Mouse (Mus musculus) neural tube, embryonic 15.5 days (tissue): ENCODE measurements around the gene Rassf2. TPM values are rescaled to one million over a fixed set of nuclear protein-coding genes. Genes with fewer than 3 reads are reported as not detected.

Experiments
- ATAC-seq: fragments of 200-750 bp; cut with Nextera tagmentation; 2 replicates; pipeline ENCODE4 v1.8.0; 2017; ENCODE audit warnings: mild to moderate bottlenecking, moderate TSS enrichment, moderate library complexity; ENCODE audit not compliant: low FRiP score
- H3K27ac ChIP-seq: fragments of 300-500 bp; sonication (generic); replicated peaks from 2 replicates; pipeline ENCODE4 v1.5.1; 2015; ENCODE audit warnings: mild to moderate bottlenecking, inconsistent platforms
- H3K27me3 ChIP-seq: fragments of 300-500 bp; sonication (generic); replicated peaks from 2 replicates; pipeline ENCODE4 v1.6.1; 2015; ENCODE audit warnings: inconsistent platforms
- H3K36me3 ChIP-seq: fragments of 300-500 bp; sonication (generic); 2 replicates; pipeline ENCODE4 v1.6.1; 2015; ENCODE audit warnings: inconsistent platforms
- H3K4me1 ChIP-seq: fragments of 300-500 bp; sonication (generic); 2 replicates; pipeline ENCODE4 v1.6.1; 2015; ENCODE audit warnings: inconsistent platforms
- H3K4me2 ChIP-seq: fragments of 300-500 bp; sonication (generic); 2 replicates; pipeline ENCODE4 v1.6.1; 2015; ENCODE audit warnings: inconsistent platforms, mild to moderate bottlenecking, moderate library complexity
- H3K4me3 ChIP-seq: fragments of 300-500 bp; sonication (generic); replicated peaks from 2 replicates; pipeline ENCODE4 v1.5.1; 2015; ENCODE audit warnings: mild to moderate bottlenecking, inconsistent platforms
- H3K9ac ChIP-seq: fragments of 300-500 bp; sonication (generic); replicated peaks from 2 replicates; pipeline ENCODE4 v1.6.1; 2015; ENCODE audit warnings: mild to moderate bottlenecking, inconsistent platforms
- H3K9me3 ChIP-seq: fragments of 300-500 bp; sonication (generic); replicated peaks from 2 replicates; pipeline ENCODE4 v1.6.1; 2016; ENCODE audit warnings: inconsistent platforms
- WGBS: fragments of 180-500 bp; shearing (Covaris S2); methylation state at CpG from one replicate; pipeline ENCODE4 v1.1.7; 2015; ENCODE audit warnings: mixed read lengths; 5-methylcytosine and 5-hydroxymethylcytosine counted together
- polyA plus RNA-seq: library from polyadenylated mRNA; unstranded; fragments of >200 nt; fragmentation: Nextera tagmentation; extraction: Ambion mirVana; gene quantifications from 2 replicates; pipeline ENCODE4 v1.2.1, GENCODE M21; 2015

Gene Rassf2
- polyA plus RNA-seq, 1 experiment from 2014 or later, result 22.5 TPM

GRCm38 (mm10) chr2:131997356-131997755 lies 32.7 kb downstream of the Rassf2 start:
- Histone ChIP-seq H3K9me3 (no peaks in the 10 kb centered on the region), H3K27ac (no peak overlapping the region), H3K27me3 (no peaks in the 10 kb centered on the region), H3K9ac (no peak overlapping the region), H3K36me3 (peaks cover 47% of the 10 kb centered on the region), H3K4me3 (no peak overlapping the region), H3K4me1 (peaks cover 8% of the 10 kb centered on the region; the same call in 1 of the 2 replicates), H3K4me2 (no peak overlapping the region)
- WGBS, result 37% methylated on average over 5 of the region's 5 CpGs
- ATAC-seq, result no peak

GRCm38 (mm10) chr2:131996369-131996768 lies 33.7 kb downstream of the Rassf2 start:
- Histone ChIP-seq H3K4me1 (peaks cover 8% of the 10 kb centered on the region; the same call in 1 of the 2 replicates), H3K4me3 (no peak overlapping the region), H3K36me3 (peaks cover 45% of the 10 kb centered on the region), H3K27ac (no peak overlapping the region), H3K27me3 (no peaks in the 10 kb centered on the region), H3K9me3 (no peaks in the 10 kb centered on the region), H3K9ac (no peak overlapping the region), H3K4me2 (no peak overlapping the region)
- no peak for ATAC-seq
- WGBS, result 90% methylated on average over 7 of the region's 7 CpGs

- H3K4me1 ChIP-seq, result peaks cover 8% of the 10 kb centered on the region; the same call in 1 of the 2 replicates
- peaks cover 42% of the 10 kb centered on the region for H3K36me3 ChIP-seq
- WGBS, result 88% methylated on average over 12 of the region's 12 CpGs
- H3K4me2 ChIP-seq, result no peak overlapping the region
- H3K27ac ChIP-seq, result no peak overlapping the region
- no peak for ATAC-seq
- no peak overlapping the region for H3K9ac ChIP-seq
- H3K9me3 ChIP-seq, result no peaks in the 10 kb centered on the region
- H3K27me3 ChIP-seq, result no peaks in the 10 kb centered on the region
- no peak overlapping the region for H3K4me3 ChIP-seq
These were observed 34.3 kb downstream of the Rassf2 start for GRCm38 (mm10) chr2:131995742-131996141.

GRCm38 (mm10) chr2:131994971-131995370 lies 35.1 kb downstream of the Rassf2 start:
- ATAC-seq, result no peak
- H3K9ac ChIP-seq, result no peak overlapping the region
- H3K4me3 ChIP-seq, result no peak overlapping the region
- no peak overlapping the region; the same call in 1 of the 2 replicates for H3K27ac ChIP-seq
- WGBS, result 98% methylated on average over 6 of the region's 6 CpGs
- H3K9me3 ChIP-seq, result no peaks in the 10 kb centered on the region
- H3K27me3 ChIP-seq, result no peaks in the 10 kb centered on the region
- H3K36me3 ChIP-seq, result peaks cover 41% of the 10 kb centered on the region
- H3K4me2 ChIP-seq, result no peak overlapping the region
- peaks cover 8% of the 10 kb centered on the region; the same call in 1 of the 2 replicates for H3K4me1 ChIP-seq

GRCm38 (mm10) chr2:131993563-131994088 lies 36.4 kb downstream of the Rassf2 start:
- no peaks in the 10 kb centered on the region for H3K9me3 ChIP-seq
- H3K27me3 ChIP-seq, result no peaks in the 10 kb centered on the region
- no peak overlapping the region for H3K27ac ChIP-seq
- 43% methylated on average over 14 of the region's 14 CpGs for WGBS
- ATAC-seq, result peak; percentile 35; the same call in 1 of the 2 replicates
- no peak overlapping the region for H3K9ac ChIP-seq
- H3K4me3 ChIP-seq, result no peak overlapping the region
- H3K36me3 ChIP-seq, result peaks cover 33% of the 10 kb centered on the region
- no peak overlapping the region for H3K4me2 ChIP-seq
- peaks cover 8% of the 10 kb centered on the region; the same call in 1 of the 2 replicates for H3K4me1 ChIP-seq

GRCm38 (mm10) chr2:131993151-131993550 lies 36.9 kb downstream of the Rassf2 start:
- 83% methylated on average over 4 of the region's 4 CpGs for WGBS
- no peak for ATAC-seq

GRCm38 (mm10) chr2:131992487-131992886 lies 37.6 kb downstream of the Rassf2 start:
- peaks cover 23% of the 10 kb centered on the region for H3K36me3 ChIP-seq
- H3K4me3 ChIP-seq, result no peak overlapping the region
- H3K27ac ChIP-seq, result no peak overlapping the region
- H3K9ac ChIP-seq, result no peak overlapping the region
- no peak overlapping the region for H3K4me2 ChIP-seq
- ATAC-seq, result no peak
- H3K27me3 ChIP-seq, result no peaks in the 10 kb centered on the region
- H3K4me1 ChIP-seq, result peaks cover 8% of the 10 kb centered on the region; the same call in 1 of the 2 replicates
- WGBS, result 96% methylated on average over 2 of the region's 2 CpGs
- H3K9me3 ChIP-seq, result no peaks in the 10 kb centered on the region

More at GRCm38 (mm10) chr2:131993151-131993550, 36.9 kb downstream of the Rassf2 start:
- no peak overlapping the region for H3K4me3 ChIP-seq
- no peak overlapping the region for H3K27ac ChIP-seq
- H3K4me2 ChIP-seq, result no peak overlapping the region
- no peak overlapping the region for H3K9ac ChIP-seq
- no peaks in the 10 kb centered on the region for H3K27me3 ChIP-seq
- H3K4me1 ChIP-seq, result peaks cover 8% of the 10 kb centered on the region; the same call in 1 of the 2 replicates
- no peaks in the 10 kb centered on the region for H3K9me3 ChIP-seq
- peaks cover 30% of the 10 kb centered on the region for H3K36me3 ChIP-seq

- ATAC-seq, result no peak
- 85% methylated on average over 2 of the region's 2 CpGs for WGBS
These were observed 41.5 kb downstream of the Rassf2 start for GRCm38 (mm10) chr2:131988550-131988949.

GRCm38 (mm10) chr2:131987950-131988349 lies 42.1 kb downstream of the Rassf2 start:
- H3K27me3 ChIP-seq, result no peaks in the 10 kb centered on the region
- H3K4me1 ChIP-seq, result no peaks in the 10 kb centered on the region
- H3K9me3 ChIP-seq, result no peaks in the 10 kb centered on the region
- WGBS, result 52% methylated on average over 3 of the region's 3 CpGs
- H3K9ac ChIP-seq, result no peak overlapping the region
- no peaks in the 10 kb centered on the region for H3K36me3 ChIP-seq
- no peak overlapping the region for H3K27ac ChIP-seq
- no peak overlapping the region for H3K4me2 ChIP-seq
- no peak for ATAC-seq
- no peak overlapping the region for H3K4me3 ChIP-seq

More at GRCm38 (mm10) chr2:131988550-131988949, 41.5 kb downstream of the Rassf2 start:
- H3K9ac ChIP-seq, result no peak overlapping the region
- no peak overlapping the region for H3K4me2 ChIP-seq
- no peak overlapping the region for H3K27ac ChIP-seq
- H3K4me1 ChIP-seq, result peaks cover 4% of the 10 kb centered on the region; the same call in 1 of the 2 replicates
- no peak overlapping the region for H3K4me3 ChIP-seq
- no peaks in the 10 kb centered on the region for H3K27me3 ChIP-seq
- H3K9me3 ChIP-seq, result no peaks in the 10 kb centered on the region
- no peaks in the 10 kb centered on the region for H3K36me3 ChIP-seq

- H3K4me3 ChIP-seq, result no peak overlapping the region
- no peaks in the 10 kb centered on the region for H3K36me3 ChIP-seq
- no peak overlapping the region for H3K27ac ChIP-seq
- peak; percentile 91 for ATAC-seq
- no peaks in the 10 kb centered on the region; the same call in 1 of the 2 replicates for H3K27me3 ChIP-seq
- H3K4me1 ChIP-seq, result 0 out of 2 replicates have a peak, but pooled peaks cover 3% of the 10 kb centered on the region
- WGBS, result 16% methylated on average over 6 of the region's 6 CpGs
- no peak overlapping the region for H3K9ac ChIP-seq
- no peaks in the 10 kb centered on the region for H3K9me3 ChIP-seq
- H3K4me2 ChIP-seq, result no peak overlapping the region
These were observed 47.4 kb downstream of the Rassf2 start for GRCm38 (mm10) chr2:131982546-131983196.

- H3K27me3 ChIP-seq, result no peaks in the 10 kb centered on the region; the same call in 1 of the 2 replicates
- H3K9me3 ChIP-seq, result no peaks in the 10 kb centered on the region
- no peak overlapping the region for H3K4me3 ChIP-seq
- H3K27ac ChIP-seq, result no peak overlapping the region
- ATAC-seq, result no peak
- H3K36me3 ChIP-seq, result no peaks in the 10 kb centered on the region
- no peak overlapping the region for H3K4me2 ChIP-seq
- no peak overlapping the region for H3K9ac ChIP-seq
- WGBS, result 53% methylated on average over 9 of the region's 9 CpGs
- H3K4me1 ChIP-seq, result 0 out of 2 replicates have a peak, but pooled peaks cover 3% of the 10 kb centered on the region
These were observed 49.2 kb downstream of the Rassf2 start for GRCm38 (mm10) chr2:131980866-131981265.

- Histone ChIP-seq H3K27ac (no peak overlapping the region), H3K9me3 (no peaks in the 10 kb centered on the region), H3K27me3 (no peaks in the 10 kb centered on the region; the same call in 1 of the 2 replicates), H3K4me3 (no peak overlapping the region), H3K36me3 (no peaks in the 10 kb centered on the region), H3K4me2 (no peak overlapping the region), H3K9ac (no peak overlapping the region), H3K4me1 (no peaks in the 10 kb centered on the region)
- 72% methylated on average over 3 of the region's 3 CpGs for WGBS
- no peak for ATAC-seq
These were observed 53.4 kb downstream of the Rassf2 start for GRCm38 (mm10) chr2:131976663-131977062.
